In genomic region chr17:56761077-56761476, GRCm38 (mm10) we compare ENCODE assay signal across 11 mouse cellular contexts. TPM values are rescaled to one million over a fixed set of nuclear protein-coding genes. Genes with fewer than 3 reads are reported as not detected.
DNase-seq lines count a peak whose midpoint lies in the region; ATAC-seq and TF ChIP-seq lines count a peak whose summit lies in the region.
"Had no signal": no experiment of that assay in that cellular context is flagged by ENCODE, and none has a peak within 500 bp of the region (broad histone marks: within the 10 kb centered on the region; RNA-seq: fewer than 3 reads in every experiment).

No protein-coding gene starts in this region.

- TF ChIP-seq CTCF in hindbrain, postnatal 0 days (IDR thresholded peaks at IDR 0.05; ENCODE audit: low read depth) = no peak
- no peak for TF ChIP-seq CTCF in liver, postnatal 0 days (IDR thresholded peaks at IDR 0.05; ENCODE audit: low read depth)
- TF ChIP-seq CTCF in intestine, postnatal 0 days (IDR thresholded peaks at IDR 0.05; ENCODE audit: low read depth) = no peak

- 53% methylated on average over 3 of the region's 3 CpGs for WGBS in hindbrain, postnatal 0 days
- WGBS in hindbrain, embryonic 12.5 days = 67% methylated on average over 3 of the region's 3 CpGs
- 66% methylated on average over 3 of the region's 3 CpGs for WGBS in liver, postnatal 0 days (ENCODE audit: insufficient replicate concordance)
- 68% methylated on average over 3 of the region's 3 CpGs for WGBS in intestine, postnatal 0 days

- H3K27me3 ChIP-seq in hindbrain, postnatal 0 days (ENCODE audit: insufficient read depth, low read length) = peaks cover 16% of the 10 kb centered on the region
- peaks cover 43% of the 10 kb centered on the region for H3K27me3 ChIP-seq in hindbrain, embryonic 12.5 days
- peaks cover 20% of the 10 kb centered on the region for H3K27me3 ChIP-seq in liver, postnatal 0 days (ENCODE audit: insufficient read depth, low read length)
- no peaks in the 10 kb centered on the region for H3K27me3 ChIP-seq in intestine, postnatal 0 days (replicated peaks; ENCODE audit: control insufficient read depth, insufficient read depth, low read length)

- H3K9me3 ChIP-seq in hindbrain, postnatal 0 days (ENCODE audit: low read length) = no peaks in the 10 kb centered on the region
- no peaks in the 10 kb centered on the region for H3K9me3 ChIP-seq in hindbrain, embryonic 12.5 days (replicated peaks)
- no peaks in the 10 kb centered on the region for H3K9me3 ChIP-seq in liver, postnatal 0 days (ENCODE audit: low read length)
- H3K9me3 ChIP-seq in intestine, postnatal 0 days (ENCODE audit: control insufficient read depth) = no peaks in the 10 kb centered on the region
- H3K9me3 ChIP-seq: embryonic facial prominence, embryonic 15.5 days had no signal

- H3K4me1 ChIP-seq in hindbrain, postnatal 0 days (ENCODE audit: insufficient read depth, low read length) = peaks cover 20% of the 10 kb centered on the region
- H3K4me1 ChIP-seq in hindbrain, embryonic 12.5 days = peaks cover 35% of the 10 kb centered on the region
- H3K4me1 ChIP-seq in liver, postnatal 0 days (ENCODE audit: insufficient read depth) = peaks cover 52% of the 10 kb centered on the region
- H3K4me1 ChIP-seq in intestine, postnatal 0 days (replicated peaks; ENCODE audit: control insufficient read depth, insufficient read depth, low read length) = peaks cover 10% of the 10 kb centered on the region

- no peak overlapping the region for H3K9ac ChIP-seq in hindbrain, postnatal 0 days (replicated peaks; ENCODE audit: low read length)
- no peak overlapping the region for H3K9ac ChIP-seq in hindbrain, embryonic 12.5 days
- H3K9ac ChIP-seq in liver, postnatal 0 days (replicated peaks) = no peak overlapping the region
- H3K9ac ChIP-seq in intestine, postnatal 0 days (ENCODE audit: low read depth, low read length) = no peak overlapping the region

- no peak for TF ChIP-seq EP300 in liver, postnatal 0 days (IDR thresholded peaks at IDR 0.05; ENCODE audit: low read depth)

- ATAC-seq in cerebellum, adult (ENCODE audit: insufficient number of reproducible peaks, low FRiP score, low TSS enrichment) = no peak
- no peak for ATAC-seq in hindbrain, postnatal 0 days
- ATAC-seq in hindbrain, embryonic 12.5 days (ENCODE audit: low FRiP score) = no peak
- no peak for ATAC-seq in liver, postnatal 0 days
- ATAC-seq in intestine, postnatal 0 days = no peak

- no peak overlapping the region for H3K4me3 ChIP-seq in hindbrain, postnatal 0 days (ENCODE audit: low read length)
- H3K4me3 ChIP-seq in hindbrain, embryonic 12.5 days = no peak overlapping the region
- no peak overlapping the region for H3K4me3 ChIP-seq in liver, postnatal 0 days (ENCODE audit: low read depth, low read length)
- H3K4me3 ChIP-seq in intestine, postnatal 0 days (ENCODE audit: low read depth, low read length) = no peak overlapping the region

- no peaks in the 10 kb centered on the region for H3K36me3 ChIP-seq in hindbrain, postnatal 0 days (ENCODE audit: insufficient read depth, low read length)
- no peaks in the 10 kb centered on the region for H3K36me3 ChIP-seq in hindbrain, embryonic 12.5 days
- H3K36me3 ChIP-seq in liver, postnatal 0 days (replicated peaks; ENCODE audit: insufficient read depth, low read length) = no peaks in the 10 kb centered on the region
- H3K36me3 ChIP-seq in intestine, postnatal 0 days (ENCODE audit: control insufficient read depth, insufficient read depth) = no peaks in the 10 kb centered on the region
- H3K36me3 ChIP-seq: embryonic facial prominence, embryonic 15.5 days had no signal

- no peak overlapping the region for H3K4me2 ChIP-seq in hindbrain, postnatal 0 days (ENCODE audit: low read depth, low read length)
- no peak overlapping the region for H3K4me2 ChIP-seq in hindbrain, embryonic 12.5 days (replicated peaks)
- H3K4me2 ChIP-seq in liver, postnatal 0 days (ENCODE audit: low read depth, low read length) = 0 out of 2 replicates have a peak overlapping the region, but pooled peaks have one; percentile 92
- no peak overlapping the region for H3K4me2 ChIP-seq in intestine, postnatal 0 days (replicated peaks; ENCODE audit: low read depth)

- DNase-seq in cerebellum, adult 8-10 months = peak; percentile 42
- peak; percentile 4 for DNase-seq in hindbrain, postnatal 0 days (ENCODE audit: low spot score)
- DNase-seq in cerebellum, adult 9-10 months = peak; percentile 61
- DNase-seq in liver, postnatal 0 days = no peak
- no peak for DNase-seq in embryo, embryonic 9.5 days (ENCODE audit: extremely low spot score)
- DNase-seq: lung, postnatal 4 days; right cerebral cortex, postnatal 4 days had no signal

- no peak overlapping the region for H3K27ac ChIP-seq in hindbrain, postnatal 0 days
- H3K27ac ChIP-seq in hindbrain, embryonic 12.5 days = no peak overlapping the region
- no peak overlapping the region for H3K27ac ChIP-seq in liver, postnatal 0 days (ENCODE audit: low read depth)
- no peak overlapping the region for H3K27ac ChIP-seq in intestine, postnatal 0 days (ENCODE audit: low read depth, low read length)

RNA-seq across cellular contexts. Expression of gene Dus3l, which starts 3.5 kb away (rescaled TPM):
- 79.0 and 96.5 TPM in 2 replicates for total RNA-seq in hindbrain, postnatal 0 days (2014; rRNA removed)
- 85.9 and 90.0 TPM in 2 replicates for polyA plus RNA-seq in hindbrain, postnatal 0 days (2015; fragmentation: Nextera tagmentation; extraction: Ambion mirVana)
- 46.8 and 47.6 TPM in 2 replicates for polyA plus RNA-seq in hindbrain, embryonic 12.5 days (2016; fragmentation: Nextera tagmentation; extraction: Ambion mirVana)
- 9.1 TPM in 2 replicates for polyA plus RNA-seq in liver, postnatal 0 days (2015; fragmentation: Nextera tagmentation; extraction: Ambion mirVana)
- 16.1 and 16.6 TPM in 2 replicates for polyA plus RNA-seq in intestine, postnatal 0 days (2015; fragmentation: Nextera tagmentation; extraction: Ambion mirVana)

RNA-seq across cellular contexts. Expression of gene Nrtn, which starts 3.7 kb away (rescaled TPM):
- 12.9 and 15.7 TPM in 2 replicates for total RNA-seq in hindbrain, postnatal 0 days (2014; rRNA removed)
- 4.3 TPM in 2 replicates for polyA plus RNA-seq in hindbrain, postnatal 0 days (2015; fragmentation: Nextera tagmentation; extraction: Ambion mirVana)
- 3.9 and 5.1 TPM in 2 replicates for polyA plus RNA-seq in hindbrain, embryonic 12.5 days (2016; fragmentation: Nextera tagmentation; extraction: Ambion mirVana)
- polyA plus RNA-seq in liver, postnatal 0 days (2015; fragmentation: Nextera tagmentation; extraction: Ambion mirVana) = 1.2 and 2.2 TPM in 2 replicates
- 20.6 and 21.0 TPM in 2 replicates for polyA plus RNA-seq in intestine, postnatal 0 days (2015; fragmentation: Nextera tagmentation; extraction: Ambion mirVana)

RNA-seq across cellular contexts. Expression of gene Prr22, which starts 9.0 kb away (rescaled TPM):
- total RNA-seq in hindbrain, postnatal 0 days (2014; rRNA removed) = 0.21 and 2.6 TPM in 2 replicates
- 0.46 and 0.87 TPM in 2 replicates for polyA plus RNA-seq in hindbrain, postnatal 0 days (2015; fragmentation: Nextera tagmentation; extraction: Ambion mirVana)
- polyA plus RNA-seq in hindbrain, embryonic 12.5 days (2016; fragmentation: Nextera tagmentation; extraction: Ambion mirVana) = 1.3 and 1.7 TPM in 2 replicates
- polyA plus RNA-seq in liver, postnatal 0 days (2015; fragmentation: Nextera tagmentation; extraction: Ambion mirVana) = 0.20 and 0.23 TPM in 2 replicates
- 0.25 and 0.51 TPM in 2 replicates for polyA plus RNA-seq in intestine, postnatal 0 days (2015; fragmentation: Nextera tagmentation; extraction: Ambion mirVana)

RNA-seq across cellular contexts. Expression of gene Vmac, which starts 43.3 kb away (rescaled TPM):
- 37.5 and 40.7 TPM in 2 replicates for total RNA-seq in hindbrain, postnatal 0 days (2014; rRNA removed)
- polyA plus RNA-seq in hindbrain, postnatal 0 days (2015; fragmentation: Nextera tagmentation; extraction: Ambion mirVana) = 17.4 and 19.1 TPM in 2 replicates
- polyA plus RNA-seq in hindbrain, embryonic 12.5 days (2016; fragmentation: Nextera tagmentation; extraction: Ambion mirVana) = 15.3 and 18.1 TPM in 2 replicates
- 3.3 and 4.1 TPM in 2 replicates for polyA plus RNA-seq in liver, postnatal 0 days (2015; fragmentation: Nextera tagmentation; extraction: Ambion mirVana)
- 9.6 and 13.4 TPM in 2 replicates for polyA plus RNA-seq in intestine, postnatal 0 days (2015; fragmentation: Nextera tagmentation; extraction: Ambion mirVana)

RNA-seq across cellular contexts. Expression of gene Ndufa11, which starts 43.5 kb away (rescaled TPM):
- 279 and 501 TPM in 2 replicates for total RNA-seq in hindbrain, postnatal 0 days (2014; rRNA removed)
- 691 and 728 TPM in 2 replicates for polyA plus RNA-seq in hindbrain, postnatal 0 days (2015; fragmentation: Nextera tagmentation; extraction: Ambion mirVana)
- 323 and 382 TPM in 2 replicates for polyA plus RNA-seq in hindbrain, embryonic 12.5 days (2016; fragmentation: Nextera tagmentation; extraction: Ambion mirVana)
- polyA plus RNA-seq in liver, postnatal 0 days (2015; fragmentation: Nextera tagmentation; extraction: Ambion mirVana) = 281 and 298 TPM in 2 replicates
- 660 and 718 TPM in 2 replicates for polyA plus RNA-seq in intestine, postnatal 0 days (2015; fragmentation: Nextera tagmentation; extraction: Ambion mirVana)

Comparison
In these comparisons a context has a peak if more than half of its experiments do, and no peak if none do; other contexts are left out.
1. DNase-seq: peak in cerebellum, adult 8-10 months (single experiment), hindbrain, postnatal 0 days (single experiment) and cerebellum, adult 9-10 months (single experiment); none in liver, postnatal 0 days (single experiment) and embryo, embryonic 9.5 days (single experiment).